Mouse (Mus musculus): ENCODE results near the gene Dffb. TPM values are rescaled to one million over a fixed set of nuclear protein-coding genes. Genes with fewer than 3 reads are reported as not detected.

The Dffb gene
- total and polyA plus RNA-seq, 3 experiments = 25.1 to 25.2 TPM; not detected in 1

DNA sequence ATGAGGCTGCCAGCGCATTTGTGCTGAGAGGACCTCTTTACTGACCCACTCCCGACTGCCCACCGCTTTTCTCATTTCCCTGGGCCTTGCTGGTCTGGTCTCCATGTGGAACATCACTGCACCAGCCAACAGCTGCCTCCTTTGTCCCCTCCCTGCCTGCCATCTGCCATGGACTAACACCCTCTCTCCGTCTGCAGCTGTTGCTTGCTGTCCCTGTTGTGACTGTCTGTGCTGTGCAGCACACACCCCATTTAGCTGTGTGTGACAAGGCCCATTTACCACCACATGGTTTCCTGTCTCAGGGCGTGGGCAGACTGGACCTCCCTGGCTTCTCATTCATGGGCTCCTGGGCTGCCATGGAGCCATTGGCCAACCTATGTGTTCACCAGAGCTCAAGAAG is 30.6 kb upstream of the Dffb start:
- DNase-seq (ENCODE audit: low read depth, low spot score) = no peak
- Histone ChIP-seq H3K4me1 (ENCODE audit: control insufficient read depth in 1 of 2, insufficient read depth in 2 of 2, low read length in 2 of 2) (0 out of 4 replicates have a peak, but pooled peaks cover 0 to under 1% of the 10 kb centered on the region in 2 experiments), H3K4me3 (ENCODE audit: control insufficient read depth in 1 of 2, insufficient read depth in 1 of 2, low read depth in 2 of 2, low read length in 2 of 2) (no peak overlapping the region), H3K9me3 (replicated peaks; ENCODE audit: insufficient read depth, low read length) (no peaks in the 10 kb centered on the region), H3K36me3 (ENCODE audit: control insufficient read depth in 1 of 2, insufficient read depth in 2 of 2, low read length in 2 of 2) (no peaks in the 10 kb centered on the region), H3K27ac (ENCODE audit: control insufficient read depth, low read depth, low read length) (no peak overlapping the region), H3K9ac (ENCODE audit: control insufficient read depth, low read depth, low read length, poor library complexity, severe bottlenecking) (no peak overlapping the region), H3K27me3 (ENCODE audit: control insufficient read depth in 1 of 2, insufficient read depth in 2 of 2, low read length in 2 of 2) (no peaks in the 10 kb centered on the region), H3K79me2 (ENCODE audit: control insufficient read depth, insufficient read depth, low read length, poor library complexity) (no peaks in the 10 kb centered on the region)
- TF ChIP-seq MAX (IDR thresholded peaks at IDR 0.05; ENCODE audit: low read length) (no peak), BHLHE40 (IDR thresholded peaks at IDR 0.05; ENCODE audit: borderline replicate concordance, low read depth, low read length) (no peak), MYC (IDR thresholded peaks at IDR 0.05; ENCODE audit: low read depth, low read length) (no peak), ZMIZ1 (IDR thresholded peaks at IDR 0.05; ENCODE audit: low read depth, low read length) (no peak), CHD2 (IDR thresholded peaks at IDR 0.05; ENCODE audit: low read length) (no peak), UBTF (IDR thresholded peaks at IDR 0.05; ENCODE audit: borderline replicate concordance, insufficient read depth, low read depth, low read length) (no peak), HCFC1 (IDR thresholded peaks at IDR 0.05; ENCODE audit: low read depth, low read length) (no peak), ZC3H11A (IDR thresholded peaks at IDR 0.05; ENCODE audit: low read depth, low read length) (no peak), POLR2A (IDR thresholded peaks at IDR 0.05; ENCODE audit: control insufficient read depth in 1 of 2, insufficient read depth in 1 of 2, low read depth in 1 of 2, low read length in 2 of 2, poor library complexity in 1 of 2) (no peak)

DNA sequence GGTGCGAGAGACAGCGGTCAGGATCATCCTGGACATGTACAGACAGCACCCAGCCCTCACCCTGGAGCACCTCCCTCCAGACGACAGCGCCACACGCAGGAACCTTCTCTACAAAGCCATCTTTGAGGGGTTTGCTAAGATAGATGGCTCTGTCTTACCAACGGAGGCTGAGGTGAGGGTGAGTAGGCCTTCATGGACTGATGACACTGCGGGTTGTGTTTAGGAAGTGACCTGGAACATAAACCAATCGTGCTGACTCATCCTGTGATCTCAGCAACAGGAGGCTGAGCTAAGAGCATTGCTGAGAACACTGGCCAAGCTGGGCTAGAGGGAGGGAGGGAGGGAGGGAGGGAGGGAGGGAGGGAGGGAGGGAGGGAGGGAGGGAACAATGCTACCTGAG is 18.6 kb upstream of the Dffb start:
- Histone ChIP-seq H3K79me2 (ENCODE audit: control insufficient read depth, insufficient read depth, low read length, poor library complexity) (no peaks in the 10 kb centered on the region), H3K27me3 (ENCODE audit: control insufficient read depth in 1 of 2, insufficient read depth in 2 of 2, low read length in 2 of 2) (no peaks in the 10 kb centered on the region), H3K9ac (ENCODE audit: control insufficient read depth, low read depth, low read length, poor library complexity, severe bottlenecking) (no peak overlapping the region), H3K4me1 (ENCODE audit: control insufficient read depth in 1 of 2, insufficient read depth in 2 of 2, low read length in 2 of 2) (no peaks in the 10 kb centered on the region), H3K36me3 (ENCODE audit: control insufficient read depth in 1 of 2, insufficient read depth in 2 of 2, low read length in 2 of 2) (no peaks in the 10 kb centered on the region; a peak in 1 of 4 replicates), H3K9me3 (replicated peaks; ENCODE audit: insufficient read depth, low read length) (no peaks in the 10 kb centered on the region), H3K27ac (ENCODE audit: control insufficient read depth, low read depth, low read length) (no peak overlapping the region), H3K4me3 (ENCODE audit: control insufficient read depth in 1 of 2, insufficient read depth in 1 of 2, low read depth in 2 of 2, low read length in 2 of 2) (no peak overlapping the region)
- TF ChIP-seq ZC3H11A (IDR thresholded peaks at IDR 0.05; ENCODE audit: low read depth, low read length) (no peak), POLR2AphosphoS5 (IDR thresholded peaks at IDR 0.05; ENCODE audit: borderline replicate concordance, low read depth, low read length) (no peak), MEF2A (IDR thresholded peaks at IDR 0.05; ENCODE audit: extremely low read depth, insufficient replicate concordance, low read depth, low read length, poor library complexity, severe bottlenecking) (no peak), RCOR1 (IDR thresholded peaks at IDR 0.05; ENCODE audit: low read depth, low read length) (no peak), MAFK (IDR thresholded peaks at IDR 0.05; ENCODE audit: borderline replicate concordance, low read depth, low read length) (no peak), MXI1 (IDR thresholded peaks at IDR 0.05; ENCODE audit: low read depth, low read length) (no peak), E2F4 (IDR thresholded peaks at IDR 0.05; ENCODE audit: borderline replicate concordance, low read depth, low read length) (no peak), SMC3 (IDR thresholded peaks at IDR 0.05; ENCODE audit: low read depth, low read length) (no peak), RAD21 (IDR thresholded peaks at IDR 0.05; ENCODE audit: low read depth, low read length) (no peak), TCF12 (IDR thresholded peaks at IDR 0.05; ENCODE audit: low read depth, low read length) (no peak), CHD2 (IDR thresholded peaks at IDR 0.05; ENCODE audit: low read length) (no peak), MAZ (IDR thresholded peaks at IDR 0.05; ENCODE audit: low read depth, low read length) (no peak), JUND (IDR thresholded peaks at IDR 0.05; ENCODE audit: low read depth, low read length) (no peak), MYC (IDR thresholded peaks at IDR 0.05; ENCODE audit: low read depth, low read length) (no peak), GABPA (IDR thresholded peaks at IDR 0.05; ENCODE audit: low read depth, low read length) (no peak), GATA1 (IDR thresholded peaks at IDR 0.05; ENCODE audit: low read depth, low read length) (no peak), CTCF (IDR thresholded peaks at IDR 0.05 in 2 of 3, conservative IDR thresholded peaks at IDR 0.05 in 1 of 3; ENCODE audit: control insufficient read depth in 1 of 3, insufficient read depth in 1 of 3, low read depth in 2 of 3, low read length in 3 of 3, poor library complexity in 1 of 3, severe bottlenecking in 1 of 3) (no peak), POLR2AphosphoS2 (IDR thresholded peaks at IDR 0.05; ENCODE audit: low read length) (no peak), MYB (IDR thresholded peaks at IDR 0.05; ENCODE audit: low read depth, low read length) (no peak), TAL1 (IDR thresholded peaks at IDR 0.05; ENCODE audit: low read length) (no peak)
- no peak for DNase-seq (ENCODE audit: low read depth, low spot score)

Data from MEL (cell line).